Mouse (Mus musculus) midbrain, postnatal 0 days (tissue): Measurements from ENCODE around the gene Dtx3l. TPM values are rescaled to one million over a fixed set of nuclear protein-coding genes. Genes with fewer than 3 reads are reported as not detected.

Experiments used
- ATAC-seq: fragments of 200-750 bp; cut with Nextera tagmentation; 2 replicates; pipeline ENCODE4 v1.8.0; 2017; ENCODE audit warnings: moderate number of reproducible peaks, mild to moderate bottlenecking, moderate TSS enrichment, moderate library complexity; ENCODE audit not compliant: low FRiP score
- DNase-seq: peaks from one replicate; pipeline ENCODE4 v3.0.0-alpha.2; 2015; ENCODE audit warnings: low spot score
- H3K27ac ChIP-seq: fragments of 300-500 bp; sonication (generic); 2 replicates; pipeline ENCODE4 v1.5.1; 2014; ENCODE audit warnings: low read depth, mild to moderate bottlenecking, low read length, mixed read lengths
- H3K27me3 ChIP-seq: fragments of 300-500 bp; sonication (generic); 2 replicates; pipeline ENCODE4 v1.6.1; 2014; ENCODE audit warnings: low read length, control low read depth, mixed read lengths; ENCODE audit not compliant: insufficient read depth
- H3K36me3 ChIP-seq: fragments of 300-500 bp; sonication (generic); 2 replicates; pipeline ENCODE4 v1.6.1; 2014; ENCODE audit warnings: low read length, control low read depth, mixed read lengths; ENCODE audit not compliant: insufficient read depth
- H3K4me1 ChIP-seq: fragments of 300-500 bp; sonication (generic); 2 replicates; pipeline ENCODE4 v1.6.1; 2014; ENCODE audit warnings: mild to moderate bottlenecking, control low read depth, antibody characterized with exemption, low read length, mixed read lengths; ENCODE audit not compliant: insufficient read depth
- H3K4me2 ChIP-seq: fragments of 300-500 bp; sonication (generic); 2 replicates; pipeline ENCODE4 v1.6.1; 2014; ENCODE audit warnings: low read depth, mild to moderate bottlenecking, low read length, mixed read lengths; ENCODE audit not compliant: poor library complexity, severe bottlenecking
- H3K4me3 ChIP-seq: fragments of 300-500 bp; sonication (generic); 2 replicates; pipeline ENCODE4 v1.5.1; 2014; ENCODE audit warnings: low read depth, mild to moderate bottlenecking, low read length, moderate library complexity
- H3K9ac ChIP-seq: fragments of 300-500 bp; sonication (generic); replicated peaks from 2 replicates; pipeline ENCODE4 v1.6.1; 2014; ENCODE audit warnings: mild to moderate bottlenecking, low read length, moderate library complexity, mixed read lengths; ENCODE audit not compliant: poor library complexity, severe bottlenecking
- H3K9me3 ChIP-seq: fragments of 300-500 bp; sonication (generic); 2 replicates; pipeline ENCODE4 v1.6.1; 2016; ENCODE audit warnings: low read length, control low read depth
- CTCF ChIP-seq: IDR thresholded peaks from 2 replicates; pipeline ENCODE4 v1.5.1; 2016; ENCODE audit warnings: antibody characterized with exemption, mild to moderate bottlenecking
- WGBS: fragments of 180-500 bp; shearing (Covaris S2); extraction: QIAGEN DNeasy Blood & Tissue Kit; methylation state at CpG from one replicate; pipeline ENCODE4 v1.1.7; 2014; 5-methylcytosine and 5-hydroxymethylcytosine counted together
- polyA plus RNA-seq: library from polyadenylated mRNA; unstranded; fragments of >200 nt; fragmentation: Nextera tagmentation; extraction: Ambion mirVana; gene quantifications from 2 replicates; pipeline ENCODE4 v1.2.1, GENCODE M21; 2015
- total RNA-seq: library from RNA; depleted of rRNA; stranded (reverse); fragments of >200 nt; gene quantifications from 2 replicates; pipeline ENCODE4 v1.2.3, GENCODE M21; 2014; rRNA removed

Gene Dtx3l
- total and polyA plus RNA-seq, 2 experiments from 2014 or later: 0.93 to 1.9 TPM

DNA sequence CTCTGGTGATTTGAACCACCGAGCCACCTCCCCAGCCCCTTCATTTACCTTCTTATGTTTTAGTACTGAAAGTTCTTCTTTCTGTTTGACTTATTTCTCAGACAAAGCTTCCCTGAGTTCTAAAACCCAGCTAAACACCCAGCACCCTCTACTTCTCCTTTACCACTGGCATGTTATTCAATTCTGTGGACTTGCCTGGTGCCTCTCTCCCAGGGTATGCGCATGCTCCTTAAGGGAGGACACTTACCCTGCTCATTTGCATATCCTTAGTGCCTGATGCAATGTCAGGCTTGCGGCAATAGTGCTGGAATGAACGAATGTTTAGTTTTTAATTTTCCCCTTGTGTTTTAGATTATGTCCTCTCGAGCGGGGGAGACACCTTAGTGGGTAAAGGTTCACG lies 50.8 kb downstream of the Dtx3l start:
- WGBS: 82% methylated on average over 7 of the region's 7 CpGs
- no peak for DNase-seq
- no peak for ATAC-seq
- Histone ChIP-seq H3K9me3 (no peaks in the 10 kb centered on the region), H3K4me1 (no peaks in the 10 kb centered on the region), H3K9ac (no peak overlapping the region), H3K4me2 (no peak overlapping the region), H3K36me3 (no peaks in the 10 kb centered on the region), H3K27me3 (no peaks in the 10 kb centered on the region), H3K4me3 (no peak overlapping the region), H3K27ac (no peak overlapping the region)
- TF ChIP-seq CTCF: no peak

Other genes with a start within 250 kb of the Dtx3l start
- gene Dirc2, start 169.8 kb downstream of the Dtx3l start, total RNA-seq: 84.3 and 87.8 TPM in 2 replicates
- gene Dirc2, start 169.8 kb downstream of the Dtx3l start, polyA plus RNA-seq: 31.1 and 35.2 TPM in 2 replicates
- gene Hspbap1, start 168.8 kb downstream of the Dtx3l start, total RNA-seq: 5.2 and 5.3 TPM in 2 replicates
- gene Hspbap1, start 168.8 kb downstream of the Dtx3l start, polyA plus RNA-seq: 4.7 and 5.0 TPM in 2 replicates
- gene Parp14, start 67.6 kb downstream of the Dtx3l start, total RNA-seq: 0.85 and 1.2 TPM in 2 replicates
- 0.22 and 0.27 TPM in 2 replicates for gene Parp14, start 67.6 kb downstream of the Dtx3l start, polyA plus RNA-seq
- 3.0 and 4.3 TPM in 2 replicates for gene Parp9, start 681 bp downstream of the Dtx3l start, total RNA-seq
- gene Parp9, start 681 bp downstream of the Dtx3l start, polyA plus RNA-seq: 1.9 and 3.3 TPM in 2 replicates
- gene Kpna1, start 39.6 kb upstream of the Dtx3l start, total RNA-seq: 68.5 and 84.4 TPM in 2 replicates
- gene Kpna1, start 39.6 kb upstream of the Dtx3l start, polyA plus RNA-seq: 56.0 and 61.6 TPM in 2 replicates
- 5.8 and 9.3 TPM in 2 replicates for gene Wdr5b, start 102.0 kb upstream of the Dtx3l start, total RNA-seq
- 6.1 and 6.6 TPM in 2 replicates for gene Wdr5b, start 102.0 kb upstream of the Dtx3l start, polyA plus RNA-seq
- gene Fam162a, start 132.4 kb upstream of the Dtx3l start, total RNA-seq: 9.2 and 25.0 TPM in 2 replicates
- gene Fam162a, start 132.4 kb upstream of the Dtx3l start, polyA plus RNA-seq: 117 and 123 TPM in 2 replicates
- 8.2 and 14.3 TPM in 2 replicates for gene Ccdc58, start 132.5 kb upstream of the Dtx3l start, total RNA-seq
- 22.9 and 26.6 TPM in 2 replicates for gene Ccdc58, start 132.5 kb upstream of the Dtx3l start, polyA plus RNA-seq
- 0.22 TPM in 1 of 2 replicates, not detected in the other for gene Csta1, start 192.1 kb upstream of the Dtx3l start, total RNA-seq
- gene Csta1, start 192.1 kb upstream of the Dtx3l start, polyA plus RNA-seq: not detected in 2 replicates
- not detected in 2 replicates for gene Stfa2l1, start 217.7 kb upstream of the Dtx3l start, total RNA-seq
- 0.58 TPM in 1 of 2 replicates, not detected in the other for gene Stfa2l1, start 217.7 kb upstream of the Dtx3l start, polyA plus RNA-seq
- gene Gm5483, start 245.1 kb upstream of the Dtx3l start, total RNA-seq: not detected in 2 replicates
- 0.48 and 1.0 TPM in 2 replicates for gene Gm5483, start 245.1 kb upstream of the Dtx3l start, polyA plus RNA-seq